Mouse (Mus musculus) embryonic facial prominence, embryonic 15.5 days (tissue): ENCODE data around the gene Mecom. TPM values are rescaled to one million over a fixed set of nuclear protein-coding genes. Genes with fewer than 3 reads are reported as not detected.

Experiments
- ATAC-seq: fragments of 200-750 bp; cut with Nextera tagmentation; 2 replicates; pipeline ENCODE4 v1.8.0; 2017; ENCODE audit warnings: low read depth, moderate TSS enrichment; ENCODE audit not compliant: insufficient number of reproducible peaks, low FRiP score, low TSS enrichment
- H3K27ac ChIP-seq: fragments of 300-500 bp; sonication (generic); replicated peaks from 2 replicates; pipeline ENCODE4 v1.5.1; 2015; ENCODE audit warnings: mild to moderate bottlenecking, inconsistent platforms
- H3K27me3 ChIP-seq: fragments of 300-500 bp; sonication (generic); 2 replicates; pipeline ENCODE4 v1.6.1; 2015; ENCODE audit warnings: inconsistent platforms
- H3K36me3 ChIP-seq: fragments of 300-500 bp; sonication (generic); 2 replicates; pipeline ENCODE4 v1.6.1; 2015; ENCODE audit warnings: mild to moderate bottlenecking, inconsistent platforms
- H3K4me1 ChIP-seq: fragments of 300-500 bp; sonication (generic); 2 replicates; pipeline ENCODE4 v1.6.1; 2015; ENCODE audit warnings: inconsistent platforms
- H3K4me2 ChIP-seq: fragments of 300-500 bp; sonication (generic); replicated peaks from 2 replicates; pipeline ENCODE4 v1.6.1; 2015; ENCODE audit warnings: mild to moderate bottlenecking, inconsistent platforms
- H3K4me3 ChIP-seq: fragments of 300-500 bp; sonication (generic); replicated peaks from 2 replicates; pipeline ENCODE4 v1.5.1; 2015; ENCODE audit warnings: mild to moderate bottlenecking, inconsistent platforms
- H3K9ac ChIP-seq: fragments of 300-500 bp; sonication (generic); 2 replicates; pipeline ENCODE4 v1.6.1; 2015; ENCODE audit warnings: inconsistent platforms
- H3K9me3 ChIP-seq: fragments of 300-500 bp; sonication (generic); replicated peaks from 2 replicates; pipeline ENCODE4 v1.6.1; 2016; ENCODE audit warnings: inconsistent platforms
- whole genome bisulfite sequencing: fragments of 180-500 bp; shearing (Covaris S2); methylation state at CpG from one replicate; pipeline ENCODE4 v1.1.7; 2015; 5-methylcytosine and 5-hydroxymethylcytosine counted together
- polyA plus RNA-seq: library from polyadenylated mRNA; unstranded; fragments of >200 nt; fragmentation: Nextera tagmentation; extraction: Ambion mirVana; gene quantifications from 2 replicates; pipeline ENCODE4 v1.2.1, GENCODE M21; 2015

The Mecom gene
- polyA plus RNA-seq, 1 experiment from 2014 or later: 8.8 TPM

DNA sequence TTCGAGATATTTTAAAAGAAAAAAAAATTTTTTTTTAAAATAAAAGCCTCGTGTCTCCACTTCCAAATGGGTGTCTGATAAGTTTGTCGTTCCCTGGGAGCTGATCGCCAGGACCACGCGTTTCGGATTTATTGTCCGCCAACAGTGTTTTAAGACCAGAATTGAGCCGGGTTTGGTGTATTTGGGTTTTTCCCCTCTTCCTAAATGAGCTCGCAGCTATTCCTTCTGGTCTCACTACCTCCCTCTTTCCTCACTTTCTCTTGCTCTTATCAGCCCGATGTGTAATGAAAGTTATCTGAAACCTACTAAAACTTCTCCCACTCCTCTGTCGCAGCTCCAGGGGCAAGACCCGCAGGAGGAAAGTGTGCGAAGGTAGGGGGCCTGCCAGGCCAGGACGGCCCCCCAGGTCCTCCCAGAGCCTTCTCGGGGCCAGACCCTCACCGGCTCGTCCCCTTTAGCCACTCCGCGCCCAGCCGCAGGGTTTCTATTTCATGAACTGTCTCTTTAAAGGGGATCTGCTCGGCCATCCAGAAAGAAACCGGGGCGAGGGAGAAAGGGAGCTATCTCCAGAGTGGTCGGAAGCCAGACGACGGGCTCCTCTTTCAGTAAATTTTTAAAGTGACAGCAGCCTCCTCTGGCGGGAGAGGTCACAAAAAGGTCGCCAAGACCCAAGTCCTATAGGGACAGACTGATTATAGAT, 535.0 kb downstream of the Mecom start:
- Histone ChIP-seq H3K4me1 (peaks cover 10% of the 10 kb centered on the region), H3K36me3 (no peaks in the 10 kb centered on the region), H3K9ac (peak overlapping the region; percentile 44), H3K9me3 (no peaks in the 10 kb centered on the region), H3K27me3 (peaks cover 31% of the 10 kb centered on the region), H3K27ac (no peak overlapping the region), H3K4me3 (peak overlapping the region; percentile 51), H3K4me2 (peak overlapping the region; percentile 90)
- ATAC-seq: peak; percentile 24; the same call in 1 of the 2 replicates
- WGBS: under 1% methylated on average over 29 of the region's 29 CpGs

DNA sequence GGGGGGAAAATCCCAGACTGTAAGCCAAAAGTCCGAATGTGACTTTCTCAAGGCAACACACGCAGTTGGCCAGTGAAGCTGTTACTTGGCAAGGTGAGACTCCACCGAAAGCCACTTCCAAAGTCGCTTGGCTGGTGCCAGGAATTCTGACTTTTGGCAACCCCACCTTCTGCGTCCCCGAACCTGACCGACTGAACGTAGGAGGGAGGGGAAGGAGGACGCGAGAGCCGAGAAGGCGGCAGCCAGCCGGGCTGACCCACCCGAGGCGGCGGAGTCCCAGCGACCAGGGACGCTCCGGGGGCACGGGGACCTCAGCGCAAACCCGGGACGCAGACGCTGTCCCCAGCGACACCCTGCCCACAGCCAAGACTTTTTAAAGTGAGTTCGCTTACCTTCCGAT, 535.7 kb downstream of the Mecom start:
- WGBS: under 1% methylated on average over 27 of the region's 27 CpGs
- Histone ChIP-seq H3K36me3 (no peaks in the 10 kb centered on the region), H3K4me3 (peak overlapping the region; percentile 51), H3K4me2 (peak overlapping the region; percentile 90), H3K27ac (no peak overlapping the region), H3K9me3 (no peaks in the 10 kb centered on the region), H3K27me3 (peaks cover 31% of the 10 kb centered on the region), H3K9ac (peak overlapping the region; percentile 26; the same call in 1 of the 2 replicates), H3K4me1 (peaks cover 10% of the 10 kb centered on the region)
- ATAC-seq: no peak

- H3K9me3 ChIP-seq: no peaks in the 10 kb centered on the region
- WGBS: 13% methylated on average over 6 of the region's 6 CpGs
- no peak for ATAC-seq
- H3K4me1 ChIP-seq: peaks cover 10% of the 10 kb centered on the region
- no peak overlapping the region for H3K9ac ChIP-seq
- no peaks in the 10 kb centered on the region for H3K36me3 ChIP-seq
- H3K27me3 ChIP-seq: peaks cover 28% of the 10 kb centered on the region
- no peak overlapping the region for H3K27ac ChIP-seq
- H3K4me3 ChIP-seq: peak overlapping the region; percentile 51
- peak overlapping the region; percentile 90 for H3K4me2 ChIP-seq
These were observed 536.1 kb downstream of the Mecom start for GRCm38 (mm10) chr3:30011712-30012111.

- Histone ChIP-seq H3K4me3 (0 out of 2 replicates have a peak overlapping the region, but pooled peaks have one; percentile 51), H3K4me1 (peaks cover 10% of the 10 kb centered on the region), H3K9me3 (no peaks in the 10 kb centered on the region), H3K4me2 (no peak overlapping the region), H3K36me3 (no peaks in the 10 kb centered on the region), H3K9ac (no peak overlapping the region), H3K27me3 (peaks cover 22% of the 10 kb centered on the region), H3K27ac (no peak overlapping the region)
- ATAC-seq: no peak
- WGBS: 44% methylated on average over 6 of the region's 6 CpGs
These were observed 536.9 kb downstream of the Mecom start for GRCm38 (mm10) chr3:30010889-30011288.

- Histone ChIP-seq H3K4me1 (peaks cover 10% of the 10 kb centered on the region), H3K36me3 (no peaks in the 10 kb centered on the region), H3K9me3 (no peaks in the 10 kb centered on the region), H3K27me3 (peaks cover 16% of the 10 kb centered on the region), H3K27ac (no peak overlapping the region), H3K9ac (no peak overlapping the region), H3K4me3 (no peak overlapping the region), H3K4me2 (no peak overlapping the region)
- no peak for ATAC-seq
- 72% methylated on average over 5 of the region's 5 CpGs for WGBS
These were observed 538.2 kb downstream of the Mecom start for GRCm38 (mm10) chr3:30009596-30009995.

DNA sequence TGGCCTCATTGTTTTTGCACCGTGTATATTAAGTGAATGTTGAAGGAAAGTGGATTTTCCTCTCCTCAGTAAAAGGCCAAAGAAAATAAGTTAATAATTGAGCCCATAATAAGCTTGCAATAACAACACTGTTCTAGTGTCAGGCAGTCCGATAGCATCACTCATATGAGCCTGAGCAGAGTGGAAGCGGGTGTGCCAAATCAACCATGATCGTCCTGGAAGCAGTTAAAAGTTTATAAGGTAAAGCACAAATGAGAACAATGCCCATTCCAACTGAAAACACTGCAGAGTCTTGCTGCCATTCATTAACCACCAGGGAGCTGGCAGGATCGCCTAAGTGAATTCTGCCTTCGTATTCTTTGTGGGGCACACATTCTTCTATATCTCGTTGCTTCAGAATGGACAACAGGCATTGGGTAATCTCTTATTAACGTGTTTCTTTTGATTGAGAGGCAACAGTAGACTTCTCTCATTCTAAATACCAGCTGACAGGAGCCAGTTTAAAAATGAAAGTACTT, 542.9 kb downstream of the Mecom start:
- ATAC-seq: no peak
- Histone ChIP-seq H3K4me1 (no peaks in the 10 kb centered on the region), H3K9me3 (no peaks in the 10 kb centered on the region), H3K36me3 (no peaks in the 10 kb centered on the region), H3K27me3 (peaks cover 3% of the 10 kb centered on the region; the same call in 1 of the 2 replicates), H3K27ac (no peak overlapping the region), H3K9ac (no peak overlapping the region), H3K4me3 (no peak overlapping the region), H3K4me2 (no peak overlapping the region)
- 56% methylated on average over 8 of the region's 8 CpGs for WGBS

GRCm38 (mm10) chr3:30000260-30000659, 547.5 kb downstream of the Mecom start:
- H3K27me3 ChIP-seq: peaks cover 3% of the 10 kb centered on the region; the same call in 1 of the 2 replicates
- no peaks in the 10 kb centered on the region for H3K36me3 ChIP-seq
- H3K4me3 ChIP-seq: no peak overlapping the region
- H3K27ac ChIP-seq: no peak overlapping the region
- no peak overlapping the region for H3K9ac ChIP-seq
- H3K4me1 ChIP-seq: no peaks in the 10 kb centered on the region
- H3K4me2 ChIP-seq: no peak overlapping the region
- no peak for ATAC-seq
- 74% methylated on average over 7 of the region's 7 CpGs for WGBS
- H3K9me3 ChIP-seq: no peaks in the 10 kb centered on the region

DNA sequence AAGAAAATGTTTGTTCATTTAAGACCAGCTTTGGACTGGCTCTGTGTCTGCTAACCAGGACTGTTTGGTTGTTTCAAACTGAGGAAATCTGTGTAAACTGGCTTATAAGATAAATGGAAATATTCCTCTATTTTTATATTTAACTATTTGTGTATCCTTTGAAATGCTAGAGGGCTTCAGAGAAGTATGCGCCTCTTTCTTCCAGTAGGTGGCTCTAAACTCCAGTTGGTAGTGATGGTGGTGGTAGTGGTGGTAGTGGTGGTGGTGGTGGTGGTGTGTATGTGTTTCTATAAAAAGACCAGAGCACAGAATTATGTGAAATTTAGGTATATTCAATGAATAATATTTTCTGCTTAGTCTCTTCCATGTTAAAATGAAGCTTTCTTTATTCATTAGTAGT, 548.8 kb downstream of the Mecom start:
- no peaks in the 10 kb centered on the region for H3K36me3 ChIP-seq
- WGBS: 67% methylated on average over 1 of the region's 1 CpGs

DNA sequence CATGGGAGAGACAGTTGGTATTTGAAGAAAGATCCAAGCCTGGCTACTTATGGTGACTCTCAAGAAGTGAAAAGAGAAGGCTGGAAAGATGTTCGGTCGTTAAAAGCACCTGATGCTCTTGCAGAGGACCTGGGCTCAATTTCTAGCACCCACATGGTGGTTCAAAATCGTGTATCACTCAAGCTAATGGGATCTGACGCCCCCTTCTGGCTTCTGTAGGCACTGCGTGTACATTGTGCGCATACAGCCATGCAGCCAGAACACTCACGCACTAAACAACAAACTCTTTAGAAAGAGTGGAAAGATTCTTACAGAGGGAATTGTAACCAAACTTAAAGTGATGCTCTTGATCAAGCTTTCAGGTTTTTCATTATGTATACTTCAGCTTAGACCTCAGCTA, 550.7 kb downstream of the Mecom start:
- Histone ChIP-seq H3K9ac (no peak overlapping the region), H3K4me2 (no peak overlapping the region), H3K27ac (no peak overlapping the region), H3K27me3 (no peaks in the 10 kb centered on the region), H3K4me1 (no peaks in the 10 kb centered on the region), H3K4me3 (no peak overlapping the region), H3K36me3 (no peaks in the 10 kb centered on the region), H3K9me3 (no peaks in the 10 kb centered on the region)
- WGBS: 80% methylated on average over 7 of the region's 7 CpGs
- ATAC-seq: no peak

More for the DNA sequence above, 548.8 kb downstream of the Mecom start:
- Histone ChIP-seq H3K27me3 (no peaks in the 10 kb centered on the region), H3K4me2 (no peak overlapping the region), H3K9me3 (no peaks in the 10 kb centered on the region), H3K4me1 (no peaks in the 10 kb centered on the region), H3K4me3 (no peak overlapping the region), H3K9ac (no peak overlapping the region), H3K27ac (no peak overlapping the region)
- no peak for ATAC-seq

DNA sequence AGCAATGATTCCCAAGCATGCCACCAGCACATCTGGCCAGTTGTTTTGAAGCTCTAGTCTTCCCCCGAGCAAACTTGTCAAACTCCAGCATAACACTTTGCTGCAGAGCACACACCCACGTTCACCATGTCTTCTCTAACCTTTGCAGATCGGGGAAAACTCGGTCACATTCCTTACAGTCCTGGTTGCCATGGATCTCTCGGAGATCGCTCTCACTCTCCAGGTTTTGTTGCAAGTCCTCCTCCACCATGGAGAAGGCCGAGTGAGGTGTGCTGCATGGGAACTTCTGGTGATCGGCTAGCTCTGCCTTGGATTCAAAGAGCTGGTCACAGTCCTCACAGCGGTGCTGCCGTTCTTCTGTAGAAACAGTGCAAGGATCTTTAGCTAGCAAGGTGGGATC, 554.5 kb downstream of the Mecom start:
- Histone ChIP-seq H3K4me1 (no peaks in the 10 kb centered on the region), H3K27me3 (no peaks in the 10 kb centered on the region), H3K9ac (no peak overlapping the region), H3K4me3 (no peak overlapping the region), H3K27ac (no peak overlapping the region), H3K4me2 (no peak overlapping the region), H3K9me3 (no peaks in the 10 kb centered on the region), H3K36me3 (no peaks in the 10 kb centered on the region)
- WGBS: 80% methylated on average over 10 of the region's 10 CpGs
- ATAC-seq: no peak

DNA sequence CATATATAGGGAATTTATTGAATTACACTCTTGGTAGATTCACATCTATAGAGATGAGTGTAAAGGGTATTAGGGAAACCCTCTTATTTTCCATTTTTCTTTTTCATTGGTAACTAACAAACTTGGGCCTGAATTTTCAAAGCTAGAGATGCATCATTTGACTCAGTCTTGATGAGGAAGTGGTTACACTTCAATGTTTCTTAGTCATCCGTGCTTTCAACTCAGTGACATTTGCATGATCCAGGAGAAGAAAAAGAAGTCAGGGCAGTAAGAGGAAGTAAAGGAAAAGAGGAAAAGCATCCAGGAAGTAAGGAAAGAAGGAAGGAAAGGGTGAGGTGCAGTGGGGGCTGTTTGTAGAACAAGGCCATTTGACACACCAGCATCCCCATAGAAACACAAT, 556.3 kb downstream of the Mecom start:
- H3K9me3 ChIP-seq: no peaks in the 10 kb centered on the region
- H3K9ac ChIP-seq: no peak overlapping the region
- H3K36me3 ChIP-seq: no peaks in the 10 kb centered on the region
- H3K4me3 ChIP-seq: no peak overlapping the region
- no peak overlapping the region for H3K27ac ChIP-seq
- 65% methylated on average over 1 of the region's 1 CpGs for WGBS
- ATAC-seq: no peak
- no peaks in the 10 kb centered on the region for H3K4me1 ChIP-seq
- H3K4me2 ChIP-seq: no peak overlapping the region
- H3K27me3 ChIP-seq: no peaks in the 10 kb centered on the region

DNA sequence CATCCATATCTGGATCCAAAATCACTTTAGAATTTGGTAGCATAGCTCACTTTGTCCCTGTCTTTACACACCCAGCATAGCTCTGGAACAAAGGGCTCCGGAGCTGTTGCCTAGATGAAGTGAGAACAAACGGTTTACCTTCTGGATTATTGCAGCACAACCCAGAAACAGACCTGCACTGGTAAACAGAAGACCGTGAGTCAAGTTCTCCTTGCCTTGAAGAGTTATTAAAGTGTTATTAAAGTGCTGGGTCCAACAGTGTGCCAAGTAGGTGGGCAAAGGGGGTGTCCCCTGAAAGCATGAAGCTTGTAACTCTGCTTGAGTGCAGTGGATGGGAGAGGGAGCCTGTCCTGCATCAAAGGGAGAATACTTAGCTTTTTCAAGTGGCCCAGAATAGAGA, 563.4 kb downstream of the Mecom start:
- Histone ChIP-seq H3K4me1 (no peaks in the 10 kb centered on the region), H3K27ac (no peak overlapping the region), H3K4me2 (no peak overlapping the region), H3K9me3 (no peaks in the 10 kb centered on the region), H3K27me3 (no peaks in the 10 kb centered on the region), H3K36me3 (no peaks in the 10 kb centered on the region), H3K9ac (no peak overlapping the region), H3K4me3 (no peak overlapping the region)
- ATAC-seq: no peak
- 83% methylated on average over 3 of the region's 3 CpGs for WGBS
